Mouse (Mus musculus) bone marrow, adult 2 months (tissue): ENCODE results near the gene Slc25a14.

ENCODE experiments used
- CTCF ChIP-seq: fragments of 200-500 bp; IDR thresholded peaks from 2 replicates; pipeline ENCODE4 v1.5.1; 2011; ENCODE audit warnings: low read length, control low read depth; ENCODE audit not compliant: control insufficient read depth, insufficient read depth
- POLR2A ChIP-seq: fragments of 200-500 bp; IDR thresholded peaks from 2 replicates; pipeline ENCODE4 v1.6.1; 2011; ENCODE audit warnings: low read depth, mild to moderate bottlenecking, control low read depth, low read length, borderline replicate concordance; ENCODE audit not compliant: control insufficient read depth

- no peak for TF ChIP-seq CTCF
- TF ChIP-seq POLR2A = no peak
Measured at GRCm38 (mm10) chrX:48666807-48667206, 43.6 kb downstream of the Slc25a14 start.
